Mouse (Mus musculus): ENCODE measurements around the gene Cdyl2. TPM values are rescaled to one million over a fixed set of nuclear protein-coding genes. Genes with fewer than 3 reads are reported as not detected.

The Cdyl2 gene
- polyA plus RNA-seq, 1 experiment from 2014 or later = 8.2 TPM

Other genes starting within 250 kb of the Cdyl2 start
- 7.7 and 14.5 TPM in 2 replicates for gene Dynlrb2, start 228.0 kb downstream of the Cdyl2 start, polyA plus RNA-seq (2015; fragmentation: Nextera tagmentation; extraction: Ambion mirVana)
- 40.7 and 41.2 TPM in 2 replicates for gene Cmc2, start 188.5 kb upstream of the Cdyl2 start, polyA plus RNA-seq (2015; fragmentation: Nextera tagmentation; extraction: Ambion mirVana)
- gene Cenpn, start 188.7 kb upstream of the Cdyl2 start, polyA plus RNA-seq (2015; fragmentation: Nextera tagmentation; extraction: Ambion mirVana) = 17.1 and 17.8 TPM in 2 replicates
- gene Atmin, start 210.4 kb upstream of the Cdyl2 start, polyA plus RNA-seq (2015; fragmentation: Nextera tagmentation; extraction: Ambion mirVana) = 16.7 and 17.3 TPM in 2 replicates
- gene 1700030J22Rik, start 246.0 kb upstream of the Cdyl2 start, polyA plus RNA-seq (2015; fragmentation: Nextera tagmentation; extraction: Ambion mirVana) = 5.1 and 5.9 TPM in 2 replicates